Mouse (Mus musculus) liver, embryonic 14.5 days (tissue): ENCODE data around the gene Mettl8.

Source experiments
- CTCF ChIP-seq: IDR thresholded peaks from 2 replicates; pipeline ENCODE4 v1.5.1; 2016; ENCODE audit warnings: antibody characterized with exemption, low read depth, control low read depth
- EP300 ChIP-seq: IDR thresholded peaks from 2 replicates; pipeline ENCODE4 v1.6.1; 2016; ENCODE audit warnings: antibody characterized with exemption, low read depth

- TF ChIP-seq CTCF: no peak; the same call in 1 of the 2 replicates
- no peak for TF ChIP-seq EP300
Observed at GRCm38 (mm10) chr2:71026787-71027186, 28.6 kb downstream of the Mettl8 start.
